Mouse (Mus musculus) splenic B cell, adult 2 months (primary cell): ENCODE measurements around the gene Ins2.

Source experiments
- DNase-seq: peaks from one replicate; pipeline ENCODE4 v3.0.0-alpha.2; 2011; ENCODE audit warnings: low read depth, low spot score
- H3K27me3 ChIP-seq: 2 replicates; pipeline ENCODE4 v1.6.1; 2012; ENCODE audit warnings: mild to moderate bottlenecking, low read length, moderate library complexity, mixed read lengths; ENCODE audit not compliant: control insufficient read depth, poor library complexity, insufficient read depth, severe bottlenecking
- H3K36me3 ChIP-seq: 2 replicates; pipeline ENCODE4 v1.6.1; 2012; ENCODE audit warnings: mild to moderate bottlenecking, low read length, moderate library complexity, mixed read lengths; ENCODE audit not compliant: control insufficient read depth, poor library complexity, insufficient read depth, severe bottlenecking

Ins2 gene

GRCm38 (mm10) chr7:142743281-142743680 lies at the start of gene Ins2:
Gene Ins2 (minus strand): TSS chr7:142743381.
- Histone ChIP-seq H3K27me3 (no peaks in the 10 kb centered on the region), H3K36me3 (no peaks in the 10 kb centered on the region)
- DNase-seq: no peak

GRCm38 (mm10) chr7:142792650-142793275 lies 49.6 kb upstream of the Ins2 start:
- no peak for DNase-seq
- Histone ChIP-seq H3K27me3 (no peaks in the 10 kb centered on the region), H3K36me3 (no peaks in the 10 kb centered on the region)

- Histone ChIP-seq H3K36me3 (no peaks in the 10 kb centered on the region), H3K27me3 (no peaks in the 10 kb centered on the region)
- DNase-seq: no peak
Observed at GRCm38 (mm10) chr7:142789667-142790066, 46.5 kb upstream of the Ins2 start.

DNA sequence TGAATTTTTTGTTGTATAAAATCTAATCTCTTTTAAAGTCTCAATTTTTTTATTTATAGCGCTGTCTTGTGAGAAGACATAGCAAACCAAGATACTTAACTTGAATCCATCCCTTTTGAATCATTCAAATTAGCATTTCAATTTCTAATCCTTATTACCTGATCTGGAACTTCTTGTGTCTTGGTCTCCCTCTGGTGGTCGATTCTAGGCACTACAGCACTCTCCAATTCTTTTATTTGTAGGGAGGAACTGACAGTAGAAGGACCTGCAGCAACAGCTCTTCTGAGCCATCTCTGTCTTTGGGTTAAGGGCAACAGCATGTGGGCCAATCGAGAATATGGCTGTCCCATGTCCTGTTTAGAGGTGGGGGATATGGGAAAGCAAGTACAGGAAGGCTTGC lies 5.4 kb downstream of the Ins2 start:
- peak; percentile 69 for DNase-seq

GRCm38 (mm10) chr7:142736943-142737490 lies 6.2 kb downstream of the Ins2 start:
- peak; percentile 63 for DNase-seq
- H3K27me3 ChIP-seq: no peaks in the 10 kb centered on the region
- no peaks in the 10 kb centered on the region for H3K36me3 ChIP-seq

More for the DNA sequence above, 5.4 kb downstream of the Ins2 start:
- H3K36me3 ChIP-seq: no peaks in the 10 kb centered on the region
- no peaks in the 10 kb centered on the region for H3K27me3 ChIP-seq

DNA sequence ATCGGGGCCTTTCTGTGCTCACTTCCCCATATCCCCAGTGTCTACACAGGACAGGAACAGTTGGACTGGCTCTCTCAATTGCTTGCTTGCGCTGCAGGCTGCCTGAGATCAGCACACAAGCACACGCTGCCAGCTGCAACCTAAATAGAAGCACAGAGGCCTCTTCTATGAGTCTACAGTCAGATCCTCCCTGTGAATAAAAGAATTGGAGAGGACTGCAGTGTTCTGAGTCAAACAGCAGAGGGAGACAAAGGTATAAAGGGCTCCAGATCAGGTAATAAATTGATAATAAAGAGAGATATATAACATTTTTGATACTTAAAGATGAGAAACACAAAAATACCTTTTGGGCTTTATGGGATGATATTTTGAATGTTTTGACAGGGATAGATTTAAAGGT lies 17.2 kb downstream of the Ins2 start:
- Histone ChIP-seq H3K27me3 (no peaks in the 10 kb centered on the region), H3K36me3 (no peaks in the 10 kb centered on the region)
- no peak for DNase-seq

DNA sequence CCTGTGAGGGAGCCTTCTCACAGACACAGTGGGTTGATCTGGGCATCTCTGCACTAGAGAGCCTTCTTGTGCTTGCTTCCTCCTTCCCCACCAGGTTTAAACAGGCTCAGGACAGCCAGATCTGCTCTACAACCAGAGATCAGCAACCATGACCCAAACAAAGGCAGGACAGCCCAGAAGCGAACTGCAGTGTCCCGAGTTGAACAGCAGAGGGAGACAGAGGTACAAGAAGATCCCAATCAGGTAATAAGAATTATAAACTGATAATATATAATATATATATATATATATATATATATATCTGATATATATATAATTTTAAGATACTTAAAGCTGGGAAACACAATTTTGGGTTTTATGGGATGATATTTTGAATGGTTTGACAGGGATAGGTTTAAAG lies 22.5 kb downstream of the Ins2 start:
- H3K27me3 ChIP-seq: no peaks in the 10 kb centered on the region
- H3K36me3 ChIP-seq: no peaks in the 10 kb centered on the region
- DNase-seq: peak; percentile 59

DNA sequence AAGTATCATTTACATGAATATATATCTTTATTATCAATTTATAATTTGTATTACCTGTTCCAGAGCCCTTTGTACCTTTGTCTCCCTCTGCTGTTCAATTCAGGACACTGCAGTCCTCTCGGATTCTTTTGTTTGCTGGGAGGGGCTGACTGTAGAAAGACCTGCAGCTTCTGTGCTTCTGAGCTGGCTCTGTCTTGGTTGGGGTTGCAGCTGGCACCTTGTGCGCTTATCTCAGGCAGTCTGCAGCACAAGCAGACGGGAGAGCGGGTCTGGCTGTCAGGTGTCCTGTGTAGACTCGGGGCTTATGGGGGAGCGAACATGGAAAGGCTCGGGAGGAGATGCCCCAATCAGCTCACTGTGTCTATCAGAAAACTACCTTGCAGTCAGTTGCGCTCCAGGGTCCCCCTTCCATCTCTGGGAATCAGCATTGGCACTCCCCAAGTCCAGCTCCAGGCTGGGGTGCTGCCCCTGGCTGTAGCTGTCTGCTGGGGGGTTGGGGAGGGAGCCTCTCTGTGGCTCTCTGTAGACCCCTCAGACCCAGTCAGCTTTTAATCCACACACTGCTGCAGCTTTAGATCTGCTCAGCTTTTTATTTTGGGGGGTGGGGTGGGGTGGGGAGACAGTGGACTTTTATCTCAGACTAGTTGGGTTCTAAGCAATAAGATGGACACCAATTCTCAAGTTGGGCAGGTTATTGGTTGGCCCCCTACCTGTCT lies 28.2 kb downstream of the Ins2 start:
- DNase-seq: peak; percentile 58
- Histone ChIP-seq H3K36me3 (no peaks in the 10 kb centered on the region), H3K27me3 (no peaks in the 10 kb centered on the region)

DNA sequence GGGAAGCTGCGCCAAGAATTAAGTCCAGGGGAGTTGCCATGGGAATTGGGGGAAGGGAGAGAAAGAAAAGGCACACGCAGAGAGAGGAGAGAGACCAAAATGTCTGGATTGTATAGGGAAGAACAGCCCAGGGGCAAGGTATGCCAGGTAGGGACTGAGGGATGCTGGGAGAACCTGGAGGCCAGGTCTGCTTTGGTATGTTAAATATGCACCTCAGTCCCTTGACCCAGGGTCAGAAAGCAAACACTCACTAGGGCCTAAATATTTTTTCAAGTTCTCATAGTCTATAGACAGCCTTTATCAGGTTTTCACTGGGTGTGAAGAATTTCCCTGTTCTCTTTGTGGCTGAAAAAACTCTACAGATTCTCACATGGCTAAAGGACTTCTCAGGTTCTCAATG lies 36.3 kb downstream of the Ins2 start:
- H3K36me3 ChIP-seq: no peaks in the 10 kb centered on the region
- H3K27me3 ChIP-seq: no peaks in the 10 kb centered on the region
- DNase-seq: no peak

GRCm38 (mm10) chr7:142699334-142699860 lies 43.8 kb downstream of the Ins2 start:
- H3K27me3 ChIP-seq: no peaks in the 10 kb centered on the region
- no peaks in the 10 kb centered on the region for H3K36me3 ChIP-seq
- DNase-seq: no peak

DNA sequence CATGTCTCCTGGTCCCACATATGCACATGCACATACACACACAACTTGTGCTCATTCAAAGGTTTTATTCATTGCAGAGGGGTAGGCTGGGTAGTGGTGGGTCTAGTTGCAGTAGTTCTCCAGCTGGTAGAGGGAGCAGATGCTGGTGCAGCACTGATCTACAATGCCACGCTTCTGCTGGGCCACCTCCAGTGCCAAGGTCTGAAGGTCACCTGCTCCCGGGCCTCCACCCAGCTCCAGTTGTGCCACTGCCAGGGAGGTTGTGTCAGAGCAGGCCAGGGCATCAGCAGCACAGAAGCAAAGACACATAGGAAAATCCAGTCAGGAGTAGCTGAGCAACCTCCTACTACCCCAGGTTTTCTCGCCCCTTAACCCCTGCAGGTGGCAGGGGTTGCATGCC lies 64.6 kb downstream of the Ins2 start:
- Histone ChIP-seq H3K36me3 (no peaks in the 10 kb centered on the region), H3K27me3 (no peaks in the 10 kb centered on the region)
- no peak for DNase-seq

- no peaks in the 10 kb centered on the region; the same call in 1 of the 2 replicates for H3K27me3 ChIP-seq
- H3K36me3 ChIP-seq: no peaks in the 10 kb centered on the region
- DNase-seq: peak; percentile 67
Observed at GRCm38 (mm10) chr7:142675644-142676043, 67.5 kb downstream of the Ins2 start.

GRCm38 (mm10) chr7:142675141-142675540 lies 68.0 kb downstream of the Ins2 start:
- Histone ChIP-seq H3K36me3 (no peaks in the 10 kb centered on the region), H3K27me3 (no peaks in the 10 kb centered on the region; the same call in 1 of the 2 replicates)
- no peak for DNase-seq

DNA sequence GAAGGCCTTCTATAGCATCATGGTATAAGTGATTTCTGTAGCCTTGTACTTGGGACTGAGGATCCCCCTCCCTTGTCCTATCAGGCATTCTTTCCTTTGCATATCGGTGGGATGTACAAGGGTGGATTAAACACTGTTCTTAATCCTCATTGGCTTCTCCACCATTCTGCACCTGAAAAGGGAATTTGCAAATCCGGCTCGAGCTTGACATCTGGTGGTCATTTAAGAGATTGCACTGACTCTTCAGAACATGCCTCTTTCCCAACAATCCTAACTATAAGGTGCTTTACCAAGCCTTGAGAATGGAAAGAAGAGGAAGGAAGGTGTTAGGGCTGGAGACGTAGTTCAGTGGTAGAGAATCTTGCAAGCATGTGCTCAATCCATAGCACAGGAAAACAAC lies 71.1 kb downstream of the Ins2 start:
- DNase-seq: peak; percentile 59
- no peaks in the 10 kb centered on the region for H3K36me3 ChIP-seq
- H3K27me3 ChIP-seq: no peaks in the 10 kb centered on the region; the same call in 1 of the 2 replicates

DNA sequence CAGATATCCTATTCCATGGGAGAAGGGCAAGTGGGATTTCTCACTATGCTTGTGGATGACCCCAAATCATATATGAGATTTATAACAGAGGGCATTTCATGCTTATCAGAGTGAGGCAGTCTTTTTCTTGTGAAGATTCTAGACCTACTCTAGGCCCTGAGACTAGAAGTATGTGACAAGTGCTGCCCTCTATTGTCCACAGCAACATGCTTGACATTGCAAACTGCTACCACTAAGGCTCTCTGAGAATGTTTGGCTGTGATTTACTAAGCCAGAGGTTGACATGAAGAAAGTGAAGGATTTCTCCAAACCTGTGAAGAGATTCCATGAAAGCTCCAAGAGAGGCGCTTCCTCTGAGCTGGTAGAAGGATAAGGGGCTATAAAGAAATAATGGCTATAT lies 72.1 kb downstream of the Ins2 start:
- peak; percentile 15 for DNase-seq
- no peaks in the 10 kb centered on the region; the same call in 1 of the 2 replicates for H3K27me3 ChIP-seq
- H3K36me3 ChIP-seq: no peaks in the 10 kb centered on the region
